Mouse (Mus musculus): ENCODE measurements around the gene Gabpa.

GRCm38 (mm10) chr16:84881754-84882321 is 47.1 kb downstream of the Gabpa start:
- TF ChIP-seq CTCF (IDR thresholded peaks at IDR 0.05; ENCODE audit: control insufficient read depth, insufficient read depth, insufficient read length) = no peak
- no peak for TF ChIP-seq USF1 (IDR thresholded peaks at IDR 0.05; ENCODE audit: low read depth)
- no peak for TF ChIP-seq CEBPB (IDR thresholded peaks at IDR 0.05; ENCODE audit: low read depth)
- no peak for TF ChIP-seq MAX (IDR thresholded peaks at IDR 0.05)
- no peak for TF ChIP-seq MYOD1 (IDR thresholded peaks at IDR 0.05; ENCODE audit: control insufficient read depth, insufficient read length, low read depth)
- TF ChIP-seq MYOG (IDR thresholded peaks at IDR 0.05; ENCODE audit: control insufficient read depth, extremely low read depth, insufficient read length) = no peak
- no peak for TF ChIP-seq FOSL1 (IDR thresholded peaks at IDR 0.05; ENCODE audit: insufficient read depth, low read length, poor library complexity, severe bottlenecking)
